Mouse (Mus musculus) lung, embryonic 15.5 days (tissue): Measurements from ENCODE around the gene Gmds. TPM values are rescaled to one million over a fixed set of nuclear protein-coding genes. Genes with fewer than 3 reads are reported as not detected.

ENCODE experiments used
- ATAC-seq: fragments of 200-750 bp; cut with Nextera tagmentation; 2 replicates; pipeline ENCODE4 v1.8.0; 2017; ENCODE audit warnings: moderate number of reproducible peaks, borderline replicate concordance; ENCODE audit not compliant: low FRiP score, low TSS enrichment; ENCODE audit errors: extremely low read depth
- H3K27ac ChIP-seq: fragments of 300-500 bp; sonication (generic); 2 replicates; pipeline ENCODE4 v1.5.1; 2015; ENCODE audit warnings: moderate library complexity, mild to moderate bottlenecking, inconsistent platforms
- H3K27me3 ChIP-seq: fragments of 300-500 bp; sonication (generic); 2 replicates; pipeline ENCODE4 v1.6.1; 2015; ENCODE audit warnings: inconsistent platforms
- H3K36me3 ChIP-seq: fragments of 300-500 bp; sonication (generic); 2 replicates; pipeline ENCODE4 v1.6.1; 2015; ENCODE audit warnings: inconsistent platforms
- H3K4me1 ChIP-seq: fragments of 300-500 bp; sonication (generic); 2 replicates; pipeline ENCODE4 v1.6.1; 2015; ENCODE audit warnings: inconsistent platforms
- H3K4me2 ChIP-seq: fragments of 300-500 bp; sonication (generic); 2 replicates; pipeline ENCODE4 v1.6.1; 2015; ENCODE audit warnings: inconsistent platforms, mild to moderate bottlenecking, moderate library complexity
- H3K4me3 ChIP-seq: fragments of 300-500 bp; sonication (generic); 2 replicates; pipeline ENCODE4 v1.5.1; 2015; ENCODE audit warnings: mild to moderate bottlenecking, inconsistent platforms
- H3K9ac ChIP-seq: fragments of 300-500 bp; sonication (generic); 2 replicates; pipeline ENCODE4 v1.6.1; 2015; ENCODE audit warnings: inconsistent platforms
- H3K9me3 ChIP-seq: fragments of 300-500 bp; sonication (generic); 2 replicates; pipeline ENCODE4 v1.6.1; 2016; ENCODE audit warnings: inconsistent platforms
- WGBS: fragments of 180-500 bp; shearing (Covaris S2); methylation state at CpG from one replicate; pipeline ENCODE4 v1.1.7; 2015; 5-methylcytosine and 5-hydroxymethylcytosine counted together
- polyA plus RNA-seq: library from polyadenylated mRNA; unstranded; fragments of >200 nt; fragmentation: Nextera tagmentation; extraction: Ambion mirVana; gene quantifications from 2 replicates; pipeline ENCODE4 v1.2.1, GENCODE M21; 2015

Gene Gmds
- polyA plus RNA-seq, 1 experiment from 2014 or later, result 24.5 TPM

DNA sequence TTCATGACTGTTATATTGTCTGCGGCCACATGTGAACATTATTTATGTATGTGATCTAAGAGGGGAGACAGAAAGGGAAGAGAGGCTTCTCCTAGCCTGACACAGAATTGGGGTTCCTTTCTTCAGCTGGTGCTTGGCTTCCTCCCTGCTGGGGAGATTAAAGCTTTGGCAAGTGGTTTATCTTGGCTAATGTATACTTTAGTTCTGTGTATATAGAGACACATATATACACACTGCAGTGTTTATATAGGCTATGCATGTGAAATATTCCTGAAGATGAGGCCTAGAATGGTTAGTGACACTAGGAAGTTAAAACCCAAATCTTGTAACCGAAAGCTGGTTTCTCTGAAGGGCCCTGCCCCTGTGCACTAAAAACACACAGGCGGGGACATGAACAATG is 450.0 kb downstream of the Gmds start:
- H3K4me2 ChIP-seq, result no peak overlapping the region

DNA sequence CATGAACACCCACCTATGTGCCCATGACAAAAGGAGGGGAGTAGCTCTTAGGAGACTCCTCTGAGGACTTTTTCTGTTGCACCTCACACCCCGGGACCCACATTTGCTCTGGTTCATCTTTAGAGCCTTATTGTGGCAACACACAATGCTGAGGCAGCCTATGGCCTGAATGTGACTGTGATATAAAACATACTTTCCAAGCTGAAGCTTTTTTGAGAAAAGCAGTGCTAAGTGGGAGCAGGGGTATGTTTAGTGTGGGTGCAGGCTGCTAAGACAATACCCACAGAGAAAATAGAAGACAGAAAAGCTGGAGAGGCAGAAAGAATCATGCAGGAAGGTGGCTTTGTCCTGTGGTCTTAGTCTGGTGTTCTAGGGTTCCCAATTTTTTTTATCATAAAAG is 452.8 kb downstream of the Gmds start:
- no peaks in the 10 kb centered on the region for H3K4me1 ChIP-seq
- no peaks in the 10 kb centered on the region; the same call in 1 of the 2 replicates for H3K9me3 ChIP-seq
- H3K27ac ChIP-seq, result no peak overlapping the region
- H3K36me3 ChIP-seq, result no peaks in the 10 kb centered on the region
- H3K4me2 ChIP-seq, result no peak overlapping the region
- no peak for ATAC-seq
- H3K27me3 ChIP-seq, result no peaks in the 10 kb centered on the region
- WGBS, result 82% methylated on average over 1 of the region's 1 CpGs
- no peak overlapping the region for H3K9ac ChIP-seq
- no peak overlapping the region for H3K4me3 ChIP-seq

More for the DNA sequence above, 450.0 kb downstream of the Gmds start:
- Histone ChIP-seq H3K9me3 (no peaks in the 10 kb centered on the region; the same call in 1 of the 2 replicates), H3K36me3 (no peaks in the 10 kb centered on the region), H3K9ac (no peak overlapping the region), H3K4me1 (no peaks in the 10 kb centered on the region), H3K4me3 (no peak overlapping the region), H3K27ac (no peak overlapping the region), H3K27me3 (no peaks in the 10 kb centered on the region)
- ATAC-seq, result no peak; the same call in 1 of the 2 replicates
- 44% methylated on average over 3 of the region's 3 CpGs for WGBS

DNA sequence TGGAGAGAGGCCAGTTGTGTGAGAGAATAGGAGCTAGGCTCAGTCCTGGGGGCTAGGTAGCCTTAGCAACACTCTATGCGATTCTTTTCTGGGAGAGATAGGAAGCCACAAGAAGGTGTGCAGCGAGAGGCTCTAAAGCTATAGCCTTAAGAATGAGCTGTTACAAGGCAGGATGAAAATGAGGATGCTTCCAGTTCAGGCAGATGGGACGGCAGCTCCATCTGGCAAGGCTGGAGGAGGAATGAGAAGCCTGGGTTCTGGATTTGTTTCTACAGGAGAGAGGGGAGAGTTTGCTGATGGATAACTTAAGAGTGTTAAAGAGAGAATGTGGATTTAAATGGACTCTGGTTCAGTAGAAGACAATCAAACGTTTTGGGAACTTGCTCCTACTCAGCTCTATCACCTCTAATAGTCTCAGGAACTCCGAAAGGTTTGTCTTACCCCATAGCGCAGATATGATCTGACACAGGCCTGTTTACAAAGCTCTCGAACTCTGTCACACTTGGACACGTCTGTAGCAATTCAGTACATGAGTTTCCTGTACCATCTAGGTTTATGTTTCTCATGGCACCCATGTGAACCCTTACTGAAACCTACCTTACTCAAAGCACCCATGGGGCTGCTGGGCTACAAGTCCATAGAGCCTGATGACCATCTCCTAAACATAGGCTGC is 459.6 kb downstream of the Gmds start:
- peaks cover 7% of the 10 kb centered on the region; the same call in 1 of the 2 replicates for H3K4me1 ChIP-seq
- H3K4me2 ChIP-seq, result no peak overlapping the region
- no peaks in the 10 kb centered on the region for H3K36me3 ChIP-seq
- no peak overlapping the region for H3K4me3 ChIP-seq
- 75% methylated on average over 8 of the region's 8 CpGs for WGBS
- no peak overlapping the region for H3K9ac ChIP-seq
- no peak overlapping the region for H3K27ac ChIP-seq
- H3K9me3 ChIP-seq, result no peaks in the 10 kb centered on the region
- no peaks in the 10 kb centered on the region for H3K27me3 ChIP-seq
- ATAC-seq, result no peak

DNA sequence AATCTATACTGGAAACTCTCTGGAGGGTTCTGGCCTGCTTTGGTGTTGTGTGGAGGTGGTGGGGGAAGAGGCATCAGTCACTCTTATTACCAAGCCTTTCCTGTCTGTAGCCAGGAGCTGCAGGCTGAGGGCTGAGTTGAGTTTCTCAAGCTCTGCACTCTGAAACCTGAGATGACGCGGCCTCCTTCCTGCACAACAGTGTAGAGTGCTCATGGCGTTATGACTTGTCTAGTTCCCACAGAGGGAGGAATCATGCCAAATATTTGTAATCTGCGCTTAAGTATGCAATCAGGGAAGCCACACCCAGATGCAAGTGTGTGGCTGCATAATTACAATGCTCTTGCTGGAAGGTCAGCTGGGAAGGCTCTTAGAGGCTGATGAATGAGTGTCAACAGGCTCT is 461.5 kb downstream of the Gmds start:
- peak; percentile 52; the same call in 1 of the 2 replicates for ATAC-seq

DNA sequence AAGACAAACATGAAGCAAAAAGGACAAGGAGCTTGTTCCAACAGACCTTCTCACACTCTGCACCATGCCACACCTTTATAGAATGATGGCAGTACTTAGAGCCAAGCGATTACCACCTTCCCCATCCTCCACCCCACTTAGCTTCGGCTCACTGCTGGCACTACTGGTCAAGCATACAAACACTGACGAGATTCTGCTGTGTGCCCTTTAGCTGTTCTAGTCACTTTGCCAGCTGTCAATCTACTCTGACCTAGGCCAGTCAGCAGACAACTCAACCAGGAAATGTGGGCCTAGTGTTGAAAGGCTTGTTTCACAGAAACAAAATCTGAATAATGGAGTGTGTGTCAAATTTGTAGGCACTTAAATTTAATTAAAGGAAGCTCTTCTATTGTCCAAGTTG is 464.1 kb downstream of the Gmds start:
- H3K27ac ChIP-seq, result no peak overlapping the region
- H3K9me3 ChIP-seq, result no peaks in the 10 kb centered on the region
- no peak overlapping the region for H3K9ac ChIP-seq
- no peak overlapping the region for H3K4me2 ChIP-seq
- no peak overlapping the region for H3K4me3 ChIP-seq
- peaks cover 7% of the 10 kb centered on the region; the same call in 1 of the 2 replicates for H3K4me1 ChIP-seq
- no peak for ATAC-seq
- H3K27me3 ChIP-seq, result no peaks in the 10 kb centered on the region
- H3K36me3 ChIP-seq, result no peaks in the 10 kb centered on the region
- WGBS, result 60% methylated on average over 3 of the region's 3 CpGs

More for the DNA sequence above, 461.5 kb downstream of the Gmds start:
- WGBS, result 33% methylated on average over 4 of the region's 4 CpGs
- no peak overlapping the region for H3K27ac ChIP-seq
- no peaks in the 10 kb centered on the region for H3K9me3 ChIP-seq
- H3K27me3 ChIP-seq, result no peaks in the 10 kb centered on the region
- no peak overlapping the region for H3K4me2 ChIP-seq
- H3K4me3 ChIP-seq, result no peak overlapping the region
- H3K9ac ChIP-seq, result no peak overlapping the region
- H3K4me1 ChIP-seq, result peaks cover 7% of the 10 kb centered on the region; the same call in 1 of the 2 replicates
- H3K36me3 ChIP-seq, result no peaks in the 10 kb centered on the region

DNA sequence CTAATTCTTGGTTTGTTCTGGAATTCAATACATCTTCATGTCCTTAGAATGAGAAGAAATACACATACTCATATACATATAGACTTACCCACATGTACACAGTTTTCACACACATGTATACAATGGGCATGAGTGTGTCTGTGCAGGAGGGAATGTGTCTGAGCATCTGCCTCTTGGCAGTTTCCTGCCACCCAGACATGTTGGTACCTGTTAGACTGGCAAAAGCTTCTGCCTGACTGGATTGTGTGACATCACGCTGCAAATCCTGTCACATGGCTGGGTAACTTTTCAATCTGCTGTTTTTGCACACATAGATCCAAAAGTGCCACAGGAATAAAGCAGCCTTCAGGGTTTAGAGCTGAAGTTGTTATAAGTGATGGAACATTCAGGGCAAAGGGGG is 465.3 kb downstream of the Gmds start:
- Histone ChIP-seq H3K4me2 (no peak overlapping the region), H3K9me3 (no peaks in the 10 kb centered on the region), H3K36me3 (no peaks in the 10 kb centered on the region), H3K27me3 (no peaks in the 10 kb centered on the region), H3K9ac (no peak overlapping the region), H3K27ac (no peak overlapping the region), H3K4me1 (peaks cover 7% of the 10 kb centered on the region; the same call in 1 of the 2 replicates), H3K4me3 (no peak overlapping the region)
- no peak for ATAC-seq
- 92% methylated on average over 1 of the region's 1 CpGs for WGBS

DNA sequence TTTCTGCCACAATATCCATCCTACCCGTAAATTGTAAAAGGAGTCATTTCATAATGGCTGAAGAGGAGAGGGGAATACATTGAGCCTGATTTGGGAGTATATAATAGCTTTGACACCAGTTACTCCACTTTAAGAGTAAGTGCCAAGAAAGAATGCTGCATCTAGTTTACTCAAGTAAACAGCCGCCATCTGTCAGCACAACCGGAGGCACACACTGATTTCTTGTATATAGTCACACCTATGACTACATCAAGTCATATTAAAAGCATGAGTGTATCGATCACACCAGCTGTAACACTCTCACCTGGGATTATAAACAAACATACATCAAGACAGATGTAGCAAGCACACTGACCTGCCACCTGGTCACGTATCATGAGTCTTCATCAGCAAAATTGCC is 473.8 kb downstream of the Gmds start:
- Histone ChIP-seq H3K4me2 (no peak overlapping the region), H3K36me3 (no peaks in the 10 kb centered on the region), H3K4me3 (no peak overlapping the region), H3K27me3 (no peaks in the 10 kb centered on the region), H3K27ac (no peak overlapping the region), H3K9me3 (no peaks in the 10 kb centered on the region), H3K9ac (no peak overlapping the region), H3K4me1 (no peaks in the 10 kb centered on the region)
- no peak for ATAC-seq
- 78% methylated on average over 5 of the region's 5 CpGs for WGBS

DNA sequence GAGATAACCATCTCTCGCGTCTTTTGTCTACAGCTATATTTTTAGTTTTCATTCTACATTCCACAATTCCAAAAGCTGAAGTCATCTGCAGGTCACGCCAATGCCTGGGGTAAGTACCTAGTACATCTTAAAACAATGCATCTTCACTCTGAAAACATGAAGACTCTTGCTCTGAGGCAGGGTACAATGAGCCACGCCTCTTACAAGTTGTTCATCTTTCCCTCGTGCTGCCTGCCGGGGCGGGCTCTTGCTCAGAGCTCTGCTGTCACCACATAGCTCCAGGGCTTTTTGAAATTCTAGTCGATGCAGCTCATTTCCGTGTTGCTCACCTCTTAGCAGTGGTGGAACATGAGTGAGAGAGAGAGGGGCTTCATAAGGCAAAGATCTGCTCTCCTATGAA is 475.1 kb downstream of the Gmds start:
- Histone ChIP-seq H3K27ac (no peak overlapping the region), H3K9ac (no peak overlapping the region), H3K9me3 (no peaks in the 10 kb centered on the region), H3K4me3 (no peak overlapping the region), H3K4me2 (no peak overlapping the region), H3K36me3 (no peaks in the 10 kb centered on the region), H3K27me3 (no peaks in the 10 kb centered on the region), H3K4me1 (no peaks in the 10 kb centered on the region)
- WGBS, result 44% methylated on average over 9 of the region's 9 CpGs
- no peak for ATAC-seq

DNA sequence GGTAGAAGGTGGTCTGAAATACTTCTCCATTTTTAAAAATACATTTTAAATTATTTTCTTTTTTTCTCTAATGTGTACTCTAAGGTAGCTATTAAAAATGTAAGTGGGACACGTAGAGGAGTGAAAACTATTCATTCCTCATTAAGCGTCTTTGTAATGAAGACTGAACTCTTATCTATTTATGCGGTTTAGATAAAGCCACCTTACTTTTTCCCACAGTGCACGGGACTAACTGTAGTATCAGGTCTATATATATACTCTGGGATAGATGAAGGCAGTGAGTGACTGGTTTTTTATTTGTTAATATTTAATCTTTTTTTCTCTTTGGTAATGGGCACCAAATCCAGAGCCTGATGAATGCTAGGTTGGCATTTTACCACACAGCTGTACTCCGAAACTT is 478.3 kb downstream of the Gmds start:
- Histone ChIP-seq H3K36me3 (no peaks in the 10 kb centered on the region), H3K9ac (no peak overlapping the region), H3K9me3 (no peaks in the 10 kb centered on the region), H3K27ac (no peak overlapping the region), H3K4me1 (no peaks in the 10 kb centered on the region), H3K4me3 (no peak overlapping the region), H3K27me3 (no peaks in the 10 kb centered on the region), H3K4me2 (no peak overlapping the region)
- 60% methylated on average over 5 of the region's 5 CpGs for WGBS
- ATAC-seq, result no peak

DNA sequence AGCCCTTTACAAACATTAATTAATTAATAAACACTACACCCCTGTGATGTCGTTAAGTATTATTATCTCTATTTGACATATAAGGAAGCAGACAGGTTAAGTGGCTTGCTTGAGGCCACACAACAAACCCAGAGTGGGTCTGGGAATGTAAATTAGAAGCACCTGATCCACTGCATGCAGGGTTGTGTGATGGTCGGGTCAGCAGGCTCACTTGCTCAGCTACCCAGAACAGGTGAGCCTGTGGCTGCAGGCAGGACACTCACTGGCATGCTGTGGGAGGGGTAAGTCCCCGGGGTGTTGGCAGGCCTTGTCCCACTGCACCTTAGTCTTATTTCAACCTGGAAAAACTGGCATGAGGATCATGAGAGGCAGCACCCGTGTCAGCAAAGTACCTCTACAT is 484.5 kb downstream of the Gmds start:
- Histone ChIP-seq H3K9ac (no peak overlapping the region), H3K4me1 (no peaks in the 10 kb centered on the region), H3K36me3 (no peaks in the 10 kb centered on the region), H3K9me3 (no peaks in the 10 kb centered on the region), H3K4me3 (no peak overlapping the region), H3K4me2 (no peak overlapping the region), H3K27ac (no peak overlapping the region), H3K27me3 (no peaks in the 10 kb centered on the region)
- 50% methylated on average over 4 of the region's 4 CpGs for WGBS
- ATAC-seq, result no peak

DNA sequence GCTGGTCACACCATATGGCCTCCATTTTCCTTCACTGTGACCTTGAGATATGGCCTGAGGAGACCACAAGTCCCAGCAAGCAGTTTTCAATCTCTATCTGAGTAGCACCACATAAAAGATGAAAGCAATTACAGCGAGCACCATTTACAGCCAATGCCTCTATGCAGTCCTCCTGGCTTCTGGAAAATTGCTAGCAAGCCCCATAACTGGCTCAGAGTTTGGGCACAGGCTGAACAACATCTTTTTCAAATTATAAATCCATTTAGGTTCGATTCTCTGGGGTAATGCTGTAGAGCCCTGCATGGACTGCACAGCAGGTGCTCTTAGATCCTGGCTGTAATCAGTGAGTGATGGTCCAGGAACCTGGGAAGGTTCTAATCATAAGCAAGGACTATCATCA is 485.0 kb downstream of the Gmds start:
- no peak overlapping the region for H3K9ac ChIP-seq
- H3K4me2 ChIP-seq, result no peak overlapping the region
- no peak overlapping the region for H3K4me3 ChIP-seq
- ATAC-seq, result no peak
- H3K27me3 ChIP-seq, result no peaks in the 10 kb centered on the region
- H3K27ac ChIP-seq, result no peak overlapping the region
- whole genome bisulfite sequencing, result 38% methylated on average over 2 of the region's 2 CpGs
- no peaks in the 10 kb centered on the region for H3K4me1 ChIP-seq
- H3K36me3 ChIP-seq, result no peaks in the 10 kb centered on the region
- H3K9me3 ChIP-seq, result no peaks in the 10 kb centered on the region

DNA sequence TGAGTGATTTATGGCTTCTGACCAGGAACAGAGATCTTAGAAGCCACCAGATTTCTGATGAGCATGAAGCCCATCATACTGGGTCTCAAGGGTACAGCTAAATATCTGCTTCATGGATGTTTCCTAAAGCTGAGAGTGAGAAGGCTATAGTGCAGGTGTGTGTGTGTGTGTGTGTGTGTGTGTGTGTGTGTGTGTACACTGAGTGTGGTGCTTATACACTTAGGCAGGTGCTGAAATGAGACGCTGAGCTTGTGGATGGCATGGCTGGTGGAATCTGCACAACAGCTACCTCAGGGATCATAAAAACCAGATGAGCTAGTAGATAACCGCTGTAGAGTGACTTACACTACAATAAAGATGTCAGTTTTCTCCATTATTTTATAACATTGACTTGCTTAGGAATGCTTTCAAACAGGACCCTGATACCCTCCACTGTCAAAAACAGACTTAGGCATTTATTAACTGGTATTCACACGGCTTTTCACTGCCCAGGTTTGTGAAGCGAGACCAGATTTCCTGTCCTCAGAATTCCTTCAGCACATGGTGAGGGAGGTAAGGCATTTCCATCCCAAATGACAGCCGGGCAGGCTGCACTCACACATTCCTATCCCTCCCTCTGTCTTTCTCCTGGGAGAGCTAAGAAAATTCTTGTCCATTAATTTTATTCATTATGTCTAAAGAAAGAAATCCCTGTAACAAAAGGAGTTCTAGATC is 489.1 kb downstream of the Gmds start:
- Histone ChIP-seq H3K4me3 (no peak overlapping the region), H3K27me3 (no peaks in the 10 kb centered on the region), H3K36me3 (no peaks in the 10 kb centered on the region), H3K4me2 (no peak overlapping the region), H3K9ac (no peak overlapping the region), H3K9me3 (no peaks in the 10 kb centered on the region), H3K27ac (no peak overlapping the region), H3K4me1 (no peaks in the 10 kb centered on the region)
- no peak for ATAC-seq
- 45% methylated on average over 5 of the region's 5 CpGs for WGBS
